Mouse (Mus musculus) bone marrow macrophage, adult 2 months (primary cell): Measurements from ENCODE around the gene Prune1.

ENCODE experiments used
- CTCF ChIP-seq: IDR thresholded peaks from 2 replicates; pipeline ENCODE4 v1.5.1; 2012; ENCODE audit warnings: low read depth, mild to moderate bottlenecking, low read length, moderate library complexity
- POLR2A ChIP-seq: IDR thresholded peaks from 2 replicates; pipeline ENCODE4 v1.6.1; 2012; ENCODE audit warnings: mild to moderate bottlenecking, low read depth, low read length, borderline replicate concordance

DNA sequence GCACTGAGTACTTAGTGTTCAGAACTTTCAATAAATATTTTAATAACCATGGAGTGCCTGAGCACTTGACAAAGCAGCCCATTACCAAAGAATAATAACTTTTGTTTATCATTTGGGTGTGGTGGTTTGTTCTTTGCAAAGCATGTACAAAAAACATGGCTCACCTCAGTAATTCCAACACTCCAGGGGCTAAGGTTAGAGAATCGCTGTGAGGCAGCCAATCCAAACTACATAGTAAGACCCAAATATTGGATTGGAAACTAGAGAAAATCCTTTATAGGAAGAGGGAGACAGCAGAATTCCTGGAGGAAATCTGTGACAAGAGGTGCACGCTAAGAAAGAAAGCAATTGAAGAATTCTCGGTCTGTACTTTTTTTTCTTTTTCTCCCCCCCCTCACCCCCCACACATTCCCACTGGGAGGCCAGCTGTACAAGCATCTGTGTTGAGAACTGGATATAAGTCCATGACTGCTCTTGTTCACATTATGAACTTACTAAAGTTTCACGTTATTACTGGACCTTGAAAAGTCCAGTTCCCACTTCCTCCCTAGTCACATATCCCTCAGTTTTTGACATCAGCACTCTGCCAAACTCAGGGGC lies 65.1 kb downstream of the Prune1 start:
- TF ChIP-seq CTCF (no peak), POLR2A (no peak)
